Mouse (Mus musculus): Measurements from ENCODE around the gene Auts2.

Gene Auts2

DNA sequence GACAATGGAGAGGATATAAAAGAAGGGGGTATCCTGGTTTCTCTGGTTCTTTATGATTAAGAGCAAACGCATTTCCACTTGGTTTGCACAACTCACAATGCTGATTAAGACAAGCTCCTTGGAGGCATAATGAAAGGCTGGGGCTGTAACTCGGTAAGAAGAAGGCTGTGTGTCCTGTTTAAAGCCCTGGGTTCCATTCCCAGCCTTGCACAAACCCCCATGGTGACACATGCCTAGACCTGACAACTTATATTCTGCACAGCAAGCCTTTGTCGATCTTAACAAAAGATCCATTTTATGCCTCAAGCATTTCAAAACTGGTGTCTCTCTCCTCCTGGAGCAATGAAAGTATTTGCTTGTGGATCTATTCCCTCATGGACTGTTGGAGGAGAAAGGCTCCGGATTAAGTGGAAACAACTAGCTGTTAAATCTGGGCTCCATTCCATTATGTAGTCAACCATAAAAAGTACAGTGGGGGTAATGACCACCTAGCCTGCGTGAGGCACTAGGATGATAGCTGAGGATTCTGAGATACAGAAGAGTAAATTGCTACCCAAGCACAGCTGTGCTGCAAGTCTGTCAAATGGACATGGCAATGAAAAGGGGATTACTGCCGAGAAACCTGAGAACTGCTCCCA lies 218.8 kb downstream of the Auts2 start:
- DNase-seq (ENCODE audit: low read depth in 2 of 2, low spot score in 2 of 2): no peak

DNA sequence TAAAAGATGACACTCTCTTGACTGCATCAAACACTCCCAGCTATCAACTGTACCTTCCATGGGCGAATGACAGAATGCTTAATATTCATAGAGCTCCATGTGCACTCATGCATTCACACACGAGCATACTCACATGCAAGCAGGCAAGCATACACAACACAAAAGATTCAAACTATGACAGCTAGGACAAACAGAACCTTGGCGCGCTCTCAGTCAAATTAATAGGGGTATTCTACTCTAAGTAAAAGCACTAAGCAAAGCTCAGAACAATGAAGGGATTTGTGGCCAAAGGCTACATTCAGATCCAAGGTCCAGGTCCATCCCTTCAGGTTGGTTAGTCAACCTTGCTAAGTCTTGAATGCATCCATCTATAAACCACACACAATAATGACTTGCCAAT lies 219.5 kb downstream of the Auts2 start:
- DNase-seq (ENCODE audit: low read depth in 2 of 2, low spot score in 2 of 2): no peak

DNA sequence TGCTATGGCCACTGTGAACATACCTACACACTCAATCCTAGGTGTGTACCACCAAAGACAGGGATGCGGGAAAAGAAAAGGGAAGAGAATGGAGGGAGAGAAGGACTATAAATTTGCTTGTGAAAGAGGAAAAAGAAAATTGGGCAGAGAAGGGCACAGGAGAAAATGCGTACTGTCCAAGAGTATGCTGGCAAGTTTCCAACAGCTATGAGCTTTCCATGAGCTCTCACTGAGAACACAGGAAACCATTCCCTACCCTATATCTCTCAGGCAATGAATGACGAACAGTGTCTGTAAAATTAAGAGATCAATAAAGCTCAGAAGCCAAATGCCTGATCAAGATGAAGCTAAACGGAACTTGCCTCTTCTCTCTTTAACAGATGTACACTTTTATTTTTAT lies 220.2 kb downstream of the Auts2 start:
- no peak for DNase-seq (ENCODE audit: low read depth in 2 of 2, low spot score in 2 of 2)

DNA sequence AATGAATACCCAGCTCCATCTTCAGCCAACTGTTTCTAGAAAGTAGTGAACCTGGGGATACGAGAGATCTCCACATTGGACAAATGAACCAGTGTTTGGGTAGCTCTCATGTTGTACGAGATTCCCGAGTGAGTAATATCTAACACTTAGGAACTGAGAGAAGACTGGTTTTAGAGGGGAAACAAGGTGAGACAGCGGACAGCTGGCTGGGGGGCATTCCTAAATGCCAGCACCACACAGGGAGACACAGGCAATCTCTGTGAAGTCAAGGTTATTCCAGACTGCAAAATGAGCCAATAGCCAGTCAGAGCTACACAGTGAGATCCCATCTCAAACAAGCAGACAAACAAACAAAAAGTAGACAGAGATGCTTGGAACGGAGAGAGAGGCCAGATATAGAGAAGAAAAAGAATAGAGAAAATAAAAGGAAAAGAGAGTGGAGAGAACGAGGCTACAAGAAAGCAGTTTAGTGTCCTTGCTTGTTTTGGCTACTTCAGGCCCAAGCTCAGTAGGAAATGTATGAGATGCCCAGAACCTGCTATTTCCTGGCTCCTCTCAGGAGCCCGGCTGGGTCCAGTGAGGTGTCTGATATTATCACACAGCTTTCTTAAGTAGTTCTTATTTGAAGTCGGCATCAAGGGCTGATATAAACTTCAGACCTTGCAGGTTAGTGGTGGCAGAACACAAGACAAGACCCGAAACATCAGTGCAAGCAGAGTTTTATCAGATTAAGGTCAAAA lies 224.9 kb downstream of the Auts2 start:
- DNase-seq (ENCODE audit: low read depth in 2 of 2, low spot score in 2 of 2): no peak

DNA sequence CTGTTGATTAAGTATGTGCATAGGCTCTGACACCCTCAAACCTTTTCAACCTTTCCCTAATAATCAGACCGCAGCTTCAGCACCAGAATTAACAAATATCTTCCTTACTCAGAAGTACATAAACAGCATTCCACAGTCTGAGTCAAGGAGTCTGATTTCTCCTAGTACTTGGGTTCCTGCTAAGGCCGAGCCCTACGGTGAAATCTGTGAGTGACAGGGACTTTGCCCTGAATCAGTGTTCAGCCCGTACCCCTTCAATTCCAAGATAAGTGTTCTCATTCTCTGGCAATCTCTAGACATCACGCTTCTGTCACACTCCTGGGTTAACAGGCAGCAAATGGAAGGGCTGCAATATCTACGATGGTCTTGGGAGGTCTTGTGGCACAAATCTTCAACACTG lies 226.2 kb downstream of the Auts2 start:
- DNase-seq (ENCODE audit: low read depth in 2 of 2, low spot score in 2 of 2): no peak

DNA sequence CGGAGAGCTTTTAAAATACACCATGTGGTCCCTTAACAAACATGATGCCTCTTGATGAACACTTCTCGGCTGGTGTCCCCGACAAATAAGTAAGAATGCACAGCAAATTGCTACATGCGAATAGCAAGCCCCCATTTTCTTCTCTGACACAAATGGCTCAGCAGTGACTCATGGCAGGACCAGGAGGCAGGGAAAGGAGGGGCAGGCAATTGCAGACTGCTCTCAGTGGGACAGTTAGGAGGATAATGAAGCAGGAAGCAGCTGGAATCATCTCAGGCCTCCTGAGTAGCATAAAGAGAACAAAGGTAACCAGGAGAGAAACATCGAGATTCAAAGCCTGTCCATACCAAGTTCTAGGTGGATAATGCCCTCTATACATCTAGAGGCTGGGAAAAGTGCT lies 228.8 kb downstream of the Auts2 start:
- no peak for DNase-seq (ENCODE audit: low read depth in 2 of 2, low spot score in 2 of 2)

DNA sequence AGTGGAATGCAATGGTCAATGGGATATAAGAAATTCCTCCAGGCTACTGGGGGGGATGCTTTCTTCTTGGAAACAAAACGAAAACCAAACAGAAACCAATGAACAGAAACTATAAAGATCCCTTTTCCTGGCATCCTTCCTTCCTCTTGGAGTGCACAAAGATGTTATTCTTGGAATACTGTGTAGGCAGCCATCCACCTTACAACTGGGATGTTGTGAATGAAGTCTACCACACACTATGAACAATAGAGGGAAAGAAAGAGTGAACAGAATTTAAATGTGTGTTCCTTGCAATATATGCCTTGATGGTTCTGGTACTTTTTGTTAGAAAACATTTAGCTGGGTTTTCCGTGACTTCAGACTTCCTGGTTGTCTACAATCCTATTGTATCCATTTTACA lies 236.1 kb downstream of the Auts2 start:
- DNase-seq (ENCODE audit: low read depth in 2 of 2, low spot score in 2 of 2): no peak

DNA sequence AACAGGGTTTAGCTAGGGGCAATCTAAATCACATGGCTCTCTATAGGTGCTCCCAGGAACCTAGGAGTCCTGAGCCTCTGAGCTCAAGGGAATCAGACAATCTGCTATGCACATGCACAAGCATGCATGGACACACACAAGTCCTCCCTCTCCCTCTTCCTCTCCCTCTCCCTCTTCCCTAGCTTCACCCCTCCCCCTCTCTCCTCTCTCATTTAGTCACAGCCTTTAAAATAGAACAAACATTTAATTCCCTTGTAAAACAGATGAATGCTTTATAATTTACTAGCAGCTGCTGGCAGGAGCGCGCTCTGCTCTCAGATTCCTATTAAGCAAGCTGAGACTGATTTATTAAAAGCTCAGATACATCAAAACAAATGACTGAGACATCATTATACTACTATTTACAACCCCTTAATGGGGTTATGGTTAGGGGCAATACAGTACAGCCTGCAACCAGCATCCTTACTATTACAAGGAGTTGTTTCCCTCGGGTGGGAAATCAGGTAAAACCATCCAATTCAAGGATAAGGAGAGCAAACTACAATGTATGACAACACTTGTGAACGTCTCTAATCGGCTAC lies 237.7 kb downstream of the Auts2 start:
- DNase-seq (ENCODE audit: low read depth in 2 of 2, low spot score in 2 of 2): no peak

DNA sequence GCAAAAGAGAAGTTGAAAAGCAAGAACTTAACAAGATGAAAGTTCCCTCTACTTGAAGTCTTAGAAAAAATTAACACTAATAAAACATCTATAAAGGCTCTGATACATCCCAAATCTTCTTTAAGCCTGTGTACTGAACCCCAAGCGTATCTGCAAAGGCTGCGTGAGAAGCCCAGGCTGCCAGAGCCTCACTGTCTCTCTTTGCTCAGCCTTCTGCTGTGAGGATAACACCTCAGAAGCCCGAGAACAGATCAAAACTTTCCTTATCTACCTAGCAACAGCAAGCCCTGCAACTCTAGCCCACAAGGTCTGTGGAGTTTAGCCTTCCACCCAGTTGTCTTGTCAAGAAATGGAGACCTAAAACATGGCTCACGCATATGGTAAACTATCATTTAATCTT lies 240.4 kb downstream of the Auts2 start:
- DNase-seq (ENCODE audit: low read depth in 2 of 2, low spot score in 2 of 2): no peak

DNA sequence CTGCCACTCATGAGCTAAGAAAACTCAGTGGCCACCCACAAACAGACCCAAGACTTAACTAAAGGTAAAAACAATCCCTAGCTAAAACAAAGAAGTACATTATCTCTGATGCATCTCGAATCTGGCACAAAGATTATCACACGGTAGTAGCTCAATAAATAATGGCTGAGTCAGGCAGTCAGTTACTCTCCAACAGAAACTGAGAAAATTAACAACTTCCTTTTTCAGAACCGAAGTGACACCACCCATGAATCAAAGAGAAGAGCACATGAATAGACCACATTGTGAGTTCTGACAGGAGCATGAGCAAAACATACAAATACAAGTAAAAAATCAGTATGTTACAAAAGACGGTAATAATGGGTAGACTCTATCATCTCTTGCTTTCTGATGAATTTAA lies 242.3 kb downstream of the Auts2 start:
- no peak for DNase-seq (ENCODE audit: low read depth in 2 of 2, low spot score in 2 of 2)

DNA sequence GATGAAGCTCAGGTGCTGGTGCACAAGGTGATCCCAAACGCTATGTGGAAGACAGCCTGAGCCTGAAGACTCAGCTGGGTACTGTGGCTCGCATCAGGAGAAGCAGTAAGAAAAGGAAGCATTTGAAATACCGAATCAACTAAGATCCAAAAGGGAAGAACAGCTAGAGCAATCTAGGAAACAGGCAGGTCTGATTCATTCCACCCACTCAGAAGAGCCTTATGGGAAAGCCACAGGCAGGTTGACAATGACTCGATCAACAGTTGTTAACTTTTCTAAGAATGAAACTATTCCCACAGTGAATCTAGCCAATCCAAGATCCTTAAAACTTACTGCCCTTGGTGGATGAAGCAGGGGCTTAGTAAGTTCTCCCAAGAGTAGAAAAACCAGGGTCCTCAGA lies 243.4 kb downstream of the Auts2 start:
- no peak for DNase-seq (ENCODE audit: low read depth in 2 of 2, low spot score in 2 of 2)

DNA sequence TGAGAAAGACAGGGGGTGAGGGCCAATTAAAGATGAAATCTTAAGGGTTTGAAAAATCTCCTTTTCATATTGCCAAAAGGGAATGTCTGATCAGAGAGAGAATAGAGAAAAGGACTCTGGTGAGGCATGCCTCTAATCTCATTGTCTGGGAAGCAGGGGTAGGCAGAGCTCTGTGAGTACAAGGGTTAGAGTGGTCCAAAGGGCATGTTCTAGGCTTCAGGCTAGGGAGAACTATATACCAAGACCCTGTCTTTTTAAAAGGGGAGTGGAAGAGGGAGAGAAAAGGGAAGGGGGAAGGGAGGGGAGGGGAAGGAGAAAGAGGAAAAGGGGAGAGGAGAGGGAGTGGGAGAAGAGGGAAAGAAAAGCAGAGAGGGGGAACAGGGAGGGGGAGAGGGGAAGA lies 244.1 kb downstream of the Auts2 start:
- DNase-seq (ENCODE audit: low read depth in 2 of 2, low spot score in 2 of 2): no peak

DNA sequence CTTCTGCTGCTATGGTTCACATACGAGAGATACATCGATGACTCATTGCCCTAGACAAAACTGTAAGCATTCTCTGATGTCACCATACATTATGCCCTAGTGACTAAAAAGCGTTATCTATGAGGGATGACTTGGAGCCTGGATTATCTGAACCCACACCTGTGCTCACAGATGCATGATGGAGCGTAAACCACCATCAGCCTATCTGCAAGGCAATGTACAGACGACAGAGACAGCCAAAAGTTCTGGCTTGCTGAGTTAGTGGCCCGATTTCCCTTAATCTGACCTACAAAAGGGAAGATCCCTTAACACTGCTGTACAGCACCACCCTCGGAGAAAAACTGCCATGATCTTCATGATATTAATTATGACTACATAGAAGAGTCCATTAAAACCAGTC lies 245.8 kb downstream of the Auts2 start:
- DNase-seq (ENCODE audit: low read depth in 2 of 2, low spot score in 2 of 2): no peak

DNA sequence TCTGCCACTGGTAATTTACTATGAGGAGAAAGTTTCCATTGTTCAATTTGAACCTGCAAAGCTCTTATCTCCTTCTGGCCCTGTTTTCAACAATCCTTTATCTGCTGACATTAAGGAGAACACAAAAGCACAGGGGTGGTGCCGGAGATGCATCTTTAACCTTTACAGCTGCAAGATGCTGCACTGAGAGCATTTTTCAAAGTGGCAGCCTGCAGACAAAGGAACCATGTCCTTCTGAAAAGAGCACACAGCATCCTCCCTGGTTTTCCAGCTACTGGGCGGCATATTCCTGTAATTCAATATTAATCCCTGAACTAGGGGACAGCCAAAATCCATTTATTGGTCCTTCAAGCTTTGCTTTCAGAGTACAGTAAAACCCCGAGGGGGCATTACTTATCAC lies 248.7 kb downstream of the Auts2 start:
- DNase-seq (ENCODE audit: low read depth in 2 of 2, low spot score in 2 of 2): no peak

DNA sequence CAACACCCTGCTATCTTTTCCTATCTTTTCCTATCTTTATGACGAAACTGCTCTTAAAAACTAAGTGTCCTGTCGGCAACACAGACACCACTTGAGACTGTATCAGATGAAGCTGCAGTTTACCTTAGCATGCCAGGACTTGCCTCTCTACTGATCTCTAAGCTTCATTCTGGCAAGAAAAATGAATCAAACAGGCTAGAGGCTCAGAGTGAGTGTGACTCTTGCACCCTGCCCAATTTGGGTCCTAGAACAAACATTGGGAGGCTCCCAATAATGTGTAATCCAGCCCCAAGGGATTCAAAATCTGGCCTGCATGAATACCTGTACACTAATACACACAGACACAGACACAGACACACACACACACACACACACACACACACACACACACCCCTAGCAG lies 250.2 kb downstream of the Auts2 start:
- no peak for DNase-seq (ENCODE audit: low read depth in 2 of 2, low spot score in 2 of 2)

DNA sequence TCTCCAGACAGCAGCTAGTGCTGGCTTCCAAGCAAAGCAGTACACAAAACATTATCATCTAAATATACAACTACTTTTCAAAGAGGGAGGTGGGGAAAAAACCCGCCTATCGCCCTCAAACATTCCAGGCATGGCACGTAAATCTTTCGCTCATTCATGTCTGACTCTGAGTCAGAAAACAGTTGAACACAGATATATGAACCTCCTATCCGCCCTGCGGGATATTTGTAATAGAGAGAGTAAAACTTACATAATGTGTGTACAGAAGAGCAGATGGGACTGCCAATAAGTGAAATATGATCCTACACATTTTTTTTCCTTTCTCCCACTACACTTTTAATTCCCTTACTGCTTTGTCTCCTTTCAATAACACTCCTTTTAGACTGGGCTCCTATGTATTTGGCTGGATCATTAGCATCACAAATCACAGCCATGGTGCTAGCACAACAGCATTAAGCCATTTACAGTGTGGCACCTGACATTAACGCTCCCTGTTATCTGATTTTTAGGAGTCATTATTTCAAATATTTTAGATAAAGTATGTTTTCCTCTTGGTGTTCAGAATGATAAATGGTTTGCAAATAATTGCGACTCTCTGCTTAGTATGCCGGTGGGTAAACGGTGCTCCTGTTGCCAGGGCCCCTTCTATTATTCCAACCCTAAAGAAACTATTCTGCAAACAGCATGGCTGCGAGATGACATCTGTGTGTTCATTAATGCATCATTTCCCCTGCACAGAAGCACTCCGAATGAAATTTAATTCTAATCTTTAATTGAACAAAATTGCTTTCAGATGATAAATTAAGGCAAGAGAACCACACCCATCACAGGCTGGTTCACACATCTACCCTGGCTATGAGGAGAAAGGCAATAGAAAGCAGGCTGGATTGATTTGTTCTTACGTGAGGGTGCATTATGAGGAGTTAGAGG lies 252.3 kb downstream of the Auts2 start:
- DNase-seq (ENCODE audit: low read depth in 2 of 2, low spot score in 2 of 2): no peak

DNA sequence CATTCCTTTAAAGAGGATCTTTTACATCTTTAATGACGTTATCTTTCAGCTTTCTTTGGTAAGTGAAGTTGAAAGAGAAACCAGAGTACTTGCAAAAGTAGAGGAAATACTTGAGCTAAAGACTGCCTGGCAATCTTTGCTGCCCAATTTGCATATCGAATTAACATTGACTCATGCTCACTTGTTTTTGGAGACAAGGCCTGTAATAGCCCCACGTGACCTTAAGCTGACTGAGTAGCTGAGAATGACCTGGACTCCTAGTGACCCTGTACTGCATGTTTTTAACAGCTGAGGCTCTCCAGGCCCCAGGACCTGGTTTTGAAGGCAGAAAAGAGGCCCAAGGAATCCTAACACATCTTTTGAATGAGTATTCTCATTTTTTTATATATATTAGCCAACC lies 259.4 kb downstream of the Auts2 start:
- no peak for DNase-seq (ENCODE audit: low read depth in 2 of 2, low spot score in 2 of 2)

DNA sequence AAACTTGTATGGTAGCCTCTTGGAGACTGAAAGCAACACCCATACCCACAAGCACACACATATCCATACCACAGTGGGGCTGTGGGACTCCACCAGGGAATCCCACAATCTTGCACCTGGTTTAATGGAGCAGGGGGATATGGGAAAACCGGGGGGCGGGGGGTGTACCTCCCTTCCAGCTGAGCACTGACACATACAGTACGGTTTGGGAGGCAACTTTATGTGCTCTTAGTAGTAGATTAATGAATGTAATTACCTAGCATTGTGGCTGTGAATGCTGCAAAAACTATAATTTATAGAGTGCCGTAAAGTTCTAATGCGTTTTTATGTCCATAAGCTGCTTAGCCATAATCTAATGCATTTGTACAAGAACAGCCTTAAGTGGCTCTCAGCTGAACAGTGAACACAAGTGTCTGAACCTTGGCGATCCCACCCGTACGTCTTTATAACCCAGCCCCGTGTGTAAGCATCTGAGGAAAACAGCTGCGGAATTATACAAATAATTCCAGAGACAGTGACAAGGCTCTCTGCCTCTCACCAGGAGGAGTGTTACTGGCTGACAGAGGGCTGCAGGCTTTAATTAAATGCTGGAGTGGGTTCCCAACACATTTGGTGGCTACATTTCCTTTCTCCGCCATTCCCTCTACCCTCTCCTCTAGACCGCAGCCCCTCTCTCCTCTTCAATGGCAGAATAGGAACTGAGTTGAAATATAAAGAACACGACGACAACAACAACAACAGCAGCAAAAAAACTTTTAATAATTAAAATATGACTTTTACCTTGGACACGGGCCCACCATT lies 268.8 kb downstream of the Auts2 start:
- DNase-seq (ENCODE audit: low read depth in 2 of 2, low spot score in 2 of 2): no peak

DNA sequence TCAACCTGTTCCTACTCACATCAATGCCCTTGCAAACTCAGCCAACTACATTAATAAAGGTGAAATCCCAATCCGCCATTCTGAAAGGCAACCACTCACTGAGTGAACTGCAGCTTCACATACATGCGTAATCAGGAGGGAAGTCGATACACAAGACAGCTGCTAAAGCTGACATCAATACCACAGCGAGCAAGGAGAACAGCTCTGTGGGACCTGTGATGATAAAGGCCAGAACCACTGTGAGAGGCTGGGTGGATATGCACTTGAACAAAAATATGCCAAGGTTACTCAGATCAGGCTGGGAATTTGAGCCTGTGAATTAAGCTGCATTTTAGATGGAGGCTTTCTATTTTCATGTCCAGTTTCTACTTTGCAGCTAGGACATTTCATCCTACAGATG lies 271.0 kb downstream of the Auts2 start:
- no peak for DNase-seq (ENCODE audit: low read depth in 2 of 2, low spot score in 2 of 2)

DNA sequence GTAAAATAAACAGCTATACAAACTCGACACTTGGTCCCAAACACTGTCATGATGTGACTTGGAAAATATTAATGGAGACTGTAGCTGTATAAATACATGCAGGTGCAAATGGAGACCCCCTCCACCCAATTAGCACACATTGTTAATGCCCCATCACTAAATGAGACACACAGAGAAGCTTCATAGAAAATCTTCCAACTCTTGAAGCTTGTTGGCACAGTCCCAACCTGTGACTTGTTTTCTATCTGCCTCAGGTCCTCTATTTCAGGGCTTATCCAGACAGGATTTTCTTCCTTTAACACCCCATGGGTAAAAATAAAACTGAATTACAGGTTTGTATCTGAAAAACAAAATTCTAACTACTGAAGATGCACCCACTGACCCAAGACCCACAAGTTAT lies 272.2 kb downstream of the Auts2 start:
- no peak for DNase-seq (ENCODE audit: low read depth in 2 of 2, low spot score in 2 of 2)

DNA sequence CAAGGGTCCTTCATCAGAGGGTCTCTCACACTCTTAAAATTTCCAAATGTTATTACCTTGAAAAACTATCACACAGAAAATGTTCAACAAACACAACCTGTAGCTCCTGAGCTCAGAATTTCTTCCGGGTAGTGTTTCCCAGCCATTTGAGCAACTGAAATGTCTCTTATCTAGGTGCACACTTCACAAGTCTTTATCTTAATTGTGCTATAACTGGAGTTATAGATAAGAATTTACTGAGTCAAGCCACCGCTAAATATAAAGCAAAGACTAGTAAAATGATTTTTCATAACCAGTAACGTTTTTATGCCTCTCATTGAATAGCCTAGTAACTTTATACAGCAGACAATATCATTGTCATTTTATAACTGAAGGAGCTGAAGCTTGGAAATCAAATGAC lies 273.1 kb downstream of the Auts2 start:
- no peak for DNase-seq (ENCODE audit: low read depth in 2 of 2, low spot score in 2 of 2)

All from CD8-positive naive resting alpha-beta T cell, adult 2 months (primary cell).